Mouse (Mus musculus) thymus, postnatal 10 days (tissue): ENCODE data around the gene Peak1.

Experiments
- DNase-seq, 2 experiments: peaks; one replicate each; pipeline ENCODE4 v3.0.0; 2021; ENCODE audit warnings: low spot score in 2 of 2

Peak1 gene

GRCm38 (mm10) chr9:56415935-56416607 lies 1.8 kb downstream of the Peak1 start:
- no peak for DNase-seq

GRCm38 (mm10) chr9:56415393-56415792 lies 2.5 kb downstream of the Peak1 start:
- no peak for DNase-seq

GRCm38 (mm10) chr9:56414322-56414721 lies 3.5 kb downstream of the Peak1 start:
- DNase-seq = no peak

GRCm38 (mm10) chr9:56412716-56413115 lies 5.2 kb downstream of the Peak1 start:
- DNase-seq = no peak

GRCm38 (mm10) chr9:56409928-56410327 lies 7.9 kb downstream of the Peak1 start:
- DNase-seq = no peak

GRCm38 (mm10) chr9:56404619-56405018 lies 13.2 kb downstream of the Peak1 start:
- DNase-seq = no peak

- no peak for DNase-seq
These were observed 21.6 kb downstream of the Peak1 start for GRCm38 (mm10) chr9:56396306-56396705.

GRCm38 (mm10) chr9:56392857-56393256 lies 25.0 kb downstream of the Peak1 start:
- no peak for DNase-seq

GRCm38 (mm10) chr9:56382786-56383185 lies 35.1 kb downstream of the Peak1 start:
- DNase-seq = no peak

GRCm38 (mm10) chr9:56374401-56374800 lies 43.5 kb downstream of the Peak1 start:
- no peak for DNase-seq

- no peak for DNase-seq
These were observed 47.2 kb downstream of the Peak1 start for GRCm38 (mm10) chr9:56370710-56371109.

GRCm38 (mm10) chr9:56368814-56369213 lies 49.1 kb downstream of the Peak1 start:
- DNase-seq = no peak

- DNase-seq = no peak
These were observed 54.6 kb downstream of the Peak1 start for GRCm38 (mm10) chr9:56363306-56363705.

GRCm38 (mm10) chr9:56359261-56359660 lies 58.6 kb downstream of the Peak1 start:
- DNase-seq = no peak

- DNase-seq = no peak
These were observed 62.7 kb downstream of the Peak1 start for GRCm38 (mm10) chr9:56355186-56355585.

- no peak for DNase-seq
These were observed 71.5 kb downstream of the Peak1 start for GRCm38 (mm10) chr9:56346321-56346720.

- no peak for DNase-seq
These were observed 78.3 kb downstream of the Peak1 start for GRCm38 (mm10) chr9:56339426-56340195.

- DNase-seq = no peak
These were observed 83.5 kb downstream of the Peak1 start for GRCm38 (mm10) chr9:56334363-56334762.

GRCm38 (mm10) chr9:56332774-56333173 lies 85.1 kb downstream of the Peak1 start:
- no peak for DNase-seq

- no peak for DNase-seq
These were observed 91.3 kb downstream of the Peak1 start for GRCm38 (mm10) chr9:56326511-56327005.

GRCm38 (mm10) chr9:56325725-56326124 lies 92.1 kb downstream of the Peak1 start:
- no peak for DNase-seq

GRCm38 (mm10) chr9:56324576-56325355 lies 93.1 kb downstream of the Peak1 start:
- DNase-seq = no peak
